Mouse (Mus musculus) B cell, adult (primary cell): ENCODE measurements around the gene Capns1. TPM values are rescaled to one million over a fixed set of nuclear protein-coding genes. Genes with fewer than 3 reads are reported as not detected.

Source experiments
- total RNA-seq: library from RNA; stranded (reverse); gene quantifications from 4 replicates; pipeline ENCODE4 v1.2.4, GENCODE M21; 2023; ENCODE audit not compliant: inconsistent age

Gene Capns1
- total RNA-seq = 176 to 190 TPM (median 187 TPM) in 4 replicates

DNA sequence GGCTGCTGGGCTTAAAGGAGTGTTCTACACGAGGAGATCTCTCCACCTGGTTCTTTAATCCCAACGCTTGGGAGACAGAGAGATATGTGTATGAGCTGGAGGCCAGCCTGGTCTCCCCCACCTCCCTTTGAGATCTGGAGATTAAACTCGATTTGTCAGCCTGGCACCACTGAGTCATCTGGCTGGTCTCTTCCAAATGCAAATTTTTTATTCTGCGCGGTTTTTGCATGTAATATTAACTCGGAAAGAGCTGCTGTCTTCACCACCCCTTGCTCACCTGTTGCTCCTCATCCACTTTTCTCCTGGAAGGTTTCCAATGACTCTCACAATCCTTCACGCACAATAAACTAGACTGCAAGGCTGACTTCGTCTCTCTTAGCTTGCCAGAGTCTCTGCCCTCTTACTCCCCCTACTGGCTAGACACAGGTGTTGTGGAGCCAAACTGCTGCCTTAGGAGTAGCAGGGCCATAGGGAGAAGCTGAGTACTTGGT, at the start of gene Capns1:
TSS of gene Capns1 (minus strand) at position 331 of the 491 bp plus-strand sequence.

DNA sequence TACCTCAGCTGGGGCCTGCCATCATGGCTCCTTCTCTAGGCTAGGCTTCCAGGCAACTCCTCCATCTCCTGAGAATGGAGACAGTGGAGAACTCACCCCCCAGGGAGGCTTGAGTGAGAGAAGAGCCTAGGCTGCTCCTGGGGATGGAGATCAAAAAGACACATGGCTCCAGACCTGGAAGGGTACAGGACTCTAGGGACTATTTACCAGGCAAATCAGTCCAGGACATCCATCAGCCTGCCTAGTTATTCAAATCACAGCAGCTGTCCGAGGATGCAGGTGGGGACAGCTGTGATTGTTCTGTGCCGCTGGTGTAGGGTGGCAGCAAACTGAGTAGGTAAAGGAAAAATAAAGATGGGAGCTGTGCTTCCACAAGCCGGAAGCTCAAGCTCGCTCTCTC, 37.0 kb upstream of the Capns1 start, which contains the start of gene Ovol3:
TSS of gene Ovol3 (minus strand) at position 101 of the 400 bp plus-strand sequence.

DNA sequence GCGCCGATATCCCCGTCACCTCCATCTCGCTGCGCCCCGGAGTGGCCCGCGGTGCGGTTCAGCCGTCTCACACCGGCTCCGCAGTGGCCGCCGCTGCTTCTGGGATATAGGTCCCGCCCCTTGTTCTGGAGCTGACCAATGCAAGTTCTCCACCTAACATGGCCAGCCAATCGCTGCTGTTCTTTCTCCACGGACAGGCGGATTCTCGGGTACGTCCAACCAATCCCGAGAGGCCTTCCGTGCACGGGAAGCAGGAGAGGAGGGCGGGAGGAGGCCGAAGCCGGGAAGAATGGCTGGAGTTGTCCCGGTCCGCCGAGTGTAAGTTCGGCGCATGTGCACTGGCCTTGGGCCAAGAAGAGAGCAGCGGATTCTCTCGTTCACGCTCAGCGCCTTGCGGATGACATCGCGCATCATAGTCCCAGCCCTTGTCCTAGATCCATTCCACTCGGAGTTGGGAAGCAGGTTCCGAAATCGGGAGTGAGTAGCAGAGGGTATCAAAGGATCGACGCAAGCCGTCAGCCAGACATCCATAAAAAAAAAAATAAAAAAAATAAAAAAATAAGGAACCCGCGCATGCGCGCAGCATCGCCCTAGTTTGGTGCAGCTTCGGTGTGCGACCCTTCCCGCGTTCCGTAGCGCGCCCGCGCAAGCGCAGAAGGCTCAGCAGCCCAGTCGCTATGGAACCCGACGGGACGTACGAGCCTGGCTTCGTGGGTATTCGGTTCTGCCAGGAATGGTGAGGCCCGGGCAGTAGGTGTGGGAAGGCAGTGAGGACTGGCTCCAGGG, 33.3 kb upstream of the Capns1 start, which contains the start of the genes Polr2i and Tbcb:
TSS of gene Polr2i (plus strand) at position 280 of the 786 bp plus-strand sequence.
TSS of gene Tbcb (minus strand) at position 604 of the 786 bp plus-strand sequence.

DNA sequence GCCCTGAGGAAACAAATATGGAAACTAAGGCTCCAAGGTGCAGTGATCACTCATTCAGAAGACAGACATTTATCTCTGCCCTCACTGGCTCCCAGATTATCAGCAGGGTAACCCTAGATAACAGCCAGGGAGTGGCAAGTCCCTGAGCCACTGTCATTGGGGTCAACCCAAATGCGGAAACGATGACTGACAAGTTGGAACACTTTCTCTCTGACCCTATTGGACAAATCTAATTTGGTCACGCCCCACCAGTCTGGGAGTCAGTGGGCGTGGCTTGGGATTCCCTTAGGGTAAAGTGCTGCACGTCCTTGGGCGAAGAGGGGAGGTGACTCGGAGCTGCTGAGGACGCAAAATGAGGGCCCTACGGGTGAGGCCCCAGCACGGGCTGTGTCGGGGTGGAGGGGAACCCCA, 14.7 kb downstream of the Capns1 start, which contains the start of gene Cox7a1:
TSS of gene Cox7a1 (plus strand) at position 266 of the 411 bp plus-strand sequence.

DNA sequence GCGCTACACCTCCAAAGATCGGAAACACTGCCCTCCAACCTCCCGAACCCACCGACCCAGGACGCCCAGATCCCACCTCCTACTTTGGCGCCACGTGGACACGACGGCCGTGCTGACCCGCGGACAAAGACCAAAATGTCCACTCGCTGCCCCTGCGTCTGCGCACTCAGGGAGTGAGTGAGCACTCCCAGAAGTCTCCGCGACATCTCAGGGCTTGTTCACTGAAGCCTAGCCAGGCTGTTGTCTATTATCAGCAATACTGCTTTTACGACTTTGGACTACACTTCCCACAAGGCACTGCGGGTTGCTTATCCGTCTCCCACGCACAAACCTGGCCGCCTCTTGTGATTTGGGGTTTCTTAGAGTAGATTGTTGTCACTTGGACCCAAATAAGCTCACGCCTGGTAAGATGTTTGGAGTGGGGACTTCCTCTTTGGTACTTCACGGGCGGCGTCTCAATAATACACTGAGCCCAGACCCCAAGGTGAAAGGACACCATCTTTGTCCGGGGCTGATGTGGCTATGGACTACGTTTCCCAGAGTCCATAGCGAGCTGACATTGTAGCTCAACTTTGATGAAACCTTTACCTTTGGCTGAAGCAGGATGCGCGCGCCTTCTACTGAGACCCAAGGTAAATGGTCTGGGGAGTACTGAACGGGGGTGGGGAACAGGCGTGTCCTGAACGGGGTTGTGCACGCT, 28.9 kb downstream of the Capns1 start, which contains the start of gene Zfp146:
TSS of gene Zfp146 (minus strand) at position 168 of the 700 bp plus-strand sequence.

Other genes starting within 250 kb of the Capns1 start
- gene Zfp74, start 244.7 kb downstream of the Capns1 start, total RNA-seq = 8.4 to 17.9 TPM (median 11.8 TPM) in 4 replicates
- 17.9 to 25.3 TPM (median 22.4 TPM) in 4 replicates for gene Zfp568, start 214.9 kb downstream of the Capns1 start, total RNA-seq
- gene Zfp14, start 147.4 kb downstream of the Capns1 start, total RNA-seq = 3.1 to 4.9 TPM (median 4.0 TPM) in 4 replicates
- gene Zfp82, start 125.9 kb downstream of the Capns1 start, total RNA-seq = 4.2 to 7.9 TPM (median 5.0 TPM) in 4 replicates
- gene Gm26920, start 108.4 kb downstream of the Capns1 start, total RNA-seq = not detected in 4 replicates
- 5.3 to 7.5 TPM (median 5.8 TPM) in 4 replicates for gene Zfp566, start 108.3 kb downstream of the Capns1 start, total RNA-seq
- gene Zfp260, start 104.0 kb downstream of the Capns1 start, total RNA-seq = 23.6 to 31.7 TPM (median 26.5 TPM) in 4 replicates
- 14.6 to 20.9 TPM (median 16.3 TPM) in 4 replicates for gene Zfp382, start 76.9 kb downstream of the Capns1 start, total RNA-seq
- 41.7 to 52.0 TPM (median 46.8 TPM) in 4 replicates for gene Zfp146, start 29.1 kb downstream of the Capns1 start, total RNA-seq
- 1.6 TPM in 1 of 4 replicates, not detected in the others for gene Cox7a1, start 14.7 kb downstream of the Capns1 start, total RNA-seq
- gene Polr2i, start 33.1 kb upstream of the Capns1 start, total RNA-seq = 33.3 to 43.1 TPM (median 37.9 TPM) in 4 replicates
- gene Tbcb, start 33.5 kb upstream of the Capns1 start, total RNA-seq = 30.3 to 41.6 TPM (median 35.2 TPM) in 4 replicates
- gene Ovol3, start 36.9 kb upstream of the Capns1 start, total RNA-seq = not detected in 4 replicates
- 1.1 to 2.1 TPM (median 1.7 TPM) in 4 replicates for gene Thap8, start 81.3 kb upstream of the Capns1 start, total RNA-seq
- gene Wdr62, start 81.6 kb upstream of the Capns1 start, total RNA-seq = 6.2 to 10.2 TPM (median 6.8 TPM) in 4 replicates
- not detected in 4 replicates for gene Clip3, start 92.9 kb upstream of the Capns1 start, total RNA-seq
- 78.4 to 86.3 TPM (median 81.5 TPM) in 4 replicates for gene Alkbh6, start 109.9 kb upstream of the Capns1 start, total RNA-seq
- 6.4 to 7.9 TPM (median 6.8 TPM) in 4 replicates for gene Syne4, start 116.0 kb upstream of the Capns1 start, total RNA-seq
- 4.3 to 7.0 TPM (median 5.0 TPM) in 4 replicates for gene E130208F15Rik, start 122.9 kb upstream of the Capns1 start, total RNA-seq
- gene Sdhaf1, start 125.1 kb upstream of the Capns1 start, total RNA-seq = 17.6 to 23.6 TPM (median 21.4 TPM) in 4 replicates
- not detected in 4 replicates for gene Lrfn3, start 164.0 kb upstream of the Capns1 start, total RNA-seq
- 70.1 to 84.0 TPM (median 75.8 TPM) in 4 replicates for gene Tyrobp, start 214.9 kb upstream of the Capns1 start, total RNA-seq
- gene Hcst, start 221.0 kb upstream of the Capns1 start, total RNA-seq = 39.7 to 48.5 TPM (median 46.1 TPM) in 4 replicates
- 301 to 337 TPM (median 313 TPM) in 4 replicates for gene Nfkbid, start 222.9 kb upstream of the Capns1 start, total RNA-seq
- gene Aplp1, start 246.7 kb upstream of the Capns1 start, total RNA-seq = not detected in 4 replicates